Mouse (Mus musculus): ENCODE results near the gene Iffo2.
"Not testable (repeated sequence)": the region's sequence is repeated elsewhere in the genome, so short reads cannot be mapped to it uniquely, and the experiment has no call there.

Gene Iffo2

GRCm38 (mm10) chr4:139530248-139530647 lies at the start of gene Iffo2:
Gene Iffo2, plus strand, starts transcription at chr4:139530548.
- DNase-seq = not testable (repeated sequence)

DNA sequence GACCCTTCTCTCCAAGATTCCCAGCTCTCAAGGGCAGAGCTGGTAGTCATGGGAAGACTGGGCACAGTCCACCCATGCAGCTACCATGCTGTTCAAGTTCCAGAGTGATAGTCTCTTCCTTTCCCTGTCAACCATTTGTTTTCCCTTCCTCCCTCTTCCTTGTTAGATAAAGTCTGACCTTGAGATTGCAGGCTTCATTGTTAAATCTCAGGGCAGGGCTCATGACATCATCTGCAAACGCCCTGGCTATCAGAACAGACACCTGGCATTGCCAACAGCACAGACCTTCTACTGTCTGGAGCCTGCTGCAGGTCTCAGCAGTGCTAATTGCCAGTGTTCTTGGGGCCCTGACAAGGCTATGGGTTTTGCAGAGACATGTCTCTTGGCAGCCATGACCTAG lies 48.9 kb upstream of the Iffo2 start:
- DNase-seq = no peak

- no peak for DNase-seq
Observed at GRCm38 (mm10) chr4:139483461-139484105, 46.8 kb upstream of the Iffo2 start.

DNA sequence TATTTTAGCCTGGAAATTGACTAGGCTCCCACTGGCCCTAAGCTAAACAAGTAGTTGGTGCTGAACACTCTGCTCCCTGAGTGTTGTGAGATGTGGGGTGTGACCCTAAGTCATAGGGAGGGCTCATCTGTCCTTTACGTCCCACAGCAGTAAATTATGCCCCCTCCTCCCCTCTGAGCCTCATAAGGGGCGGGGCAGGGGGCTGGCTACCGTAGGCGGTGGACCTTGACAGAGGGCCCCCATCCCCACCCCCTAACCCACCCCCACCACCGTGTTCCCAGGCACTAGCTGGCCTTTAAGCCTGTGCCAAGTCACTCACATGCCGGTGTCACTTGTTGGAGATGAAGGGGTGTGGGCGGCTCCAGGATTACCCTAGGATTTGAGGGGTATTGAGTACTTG lies 45.9 kb upstream of the Iffo2 start:
- no peak for DNase-seq

DNA sequence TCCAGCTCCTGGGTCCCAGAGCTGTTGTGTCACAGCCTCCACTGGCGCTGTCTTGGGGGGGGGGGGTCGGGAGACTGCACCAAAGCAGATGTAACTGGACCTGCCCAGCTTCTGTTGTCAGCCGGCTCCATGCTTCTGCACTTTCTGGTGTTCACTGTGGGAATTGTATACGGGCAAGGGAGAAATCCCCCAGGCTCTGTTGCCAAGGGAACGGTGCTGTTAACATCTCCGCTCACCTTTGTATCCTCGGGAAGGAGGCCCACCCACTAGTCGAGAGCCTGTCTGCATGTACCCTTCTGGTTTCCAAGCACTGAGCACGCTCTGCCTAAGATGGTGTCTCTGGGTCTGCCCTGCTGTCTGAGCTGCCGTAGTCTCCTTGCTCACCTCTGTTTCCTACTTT lies 43.3 kb upstream of the Iffo2 start:
- no peak for DNase-seq

DNA sequence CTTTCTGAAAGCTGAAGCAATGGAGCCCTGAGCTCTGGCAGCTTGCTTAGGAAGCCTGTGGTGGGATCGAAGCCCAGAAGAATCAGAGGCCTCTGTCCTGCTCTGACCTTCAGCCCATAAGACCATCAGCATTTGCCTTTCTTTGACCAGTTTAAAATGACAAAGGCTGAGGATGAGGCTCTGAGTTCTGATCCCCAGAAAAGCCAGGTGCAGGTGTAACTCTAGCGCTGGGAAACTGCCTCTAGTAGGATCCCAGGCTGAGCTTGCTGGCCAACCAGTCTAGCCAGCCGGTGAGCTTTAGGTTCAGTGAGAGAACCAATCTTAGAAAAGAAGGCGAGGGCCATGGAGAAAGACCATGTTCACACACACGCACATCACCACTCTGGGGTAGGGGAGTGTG lies 42.0 kb upstream of the Iffo2 start:
- DNase-seq = no peak

DNA sequence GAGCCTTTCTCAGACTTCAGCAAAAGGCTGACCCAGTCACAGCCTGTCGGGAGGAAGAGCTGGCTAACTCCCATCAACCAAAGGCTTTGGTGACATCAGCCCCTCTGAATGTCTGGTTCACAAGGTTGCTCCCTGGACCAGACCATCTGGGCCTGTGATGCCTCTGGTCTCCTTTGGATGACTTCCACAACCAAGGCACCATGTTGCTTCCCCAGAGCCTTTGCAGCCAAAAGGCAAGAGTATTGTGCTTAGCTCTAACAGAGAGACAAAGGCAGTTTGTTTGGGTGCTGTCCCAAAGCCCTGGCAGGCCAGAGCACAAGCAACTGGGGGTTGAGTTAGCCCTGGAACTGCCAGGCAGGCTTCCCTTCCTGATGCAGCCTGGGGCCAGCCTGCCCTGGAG lies 40.4 kb upstream of the Iffo2 start:
- DNase-seq = no peak

DNA sequence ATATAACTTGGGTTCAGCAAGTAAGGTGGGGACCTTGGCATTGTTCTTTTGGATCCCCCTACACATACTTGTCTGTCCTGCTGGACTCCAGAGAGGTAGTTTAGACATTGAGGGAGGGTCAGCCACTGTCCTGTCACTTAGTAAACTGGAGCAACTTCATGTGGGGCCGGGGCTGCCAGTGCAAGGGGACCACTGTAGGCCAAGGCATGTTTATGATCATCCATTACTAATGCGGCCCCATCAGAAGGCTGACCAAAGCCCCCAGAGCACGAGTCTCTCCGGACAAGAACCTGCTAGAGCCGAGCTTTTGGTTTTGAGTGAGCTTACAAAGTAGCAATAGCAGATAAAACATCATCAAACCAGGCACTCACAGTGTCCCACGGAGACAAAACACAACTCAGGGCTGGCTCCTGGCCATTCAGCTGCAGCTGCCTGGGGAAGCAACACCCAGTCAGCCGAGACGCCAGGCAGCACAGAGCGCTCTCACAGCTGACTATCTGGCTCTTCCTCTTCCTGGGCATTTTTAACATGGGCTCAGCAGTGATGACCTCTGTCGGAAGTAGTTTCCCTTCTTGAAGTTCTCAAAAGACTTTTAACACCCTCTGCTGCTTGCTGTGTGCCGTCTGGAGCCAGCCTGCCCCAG lies 39.8 kb upstream of the Iffo2 start:
- no peak for DNase-seq

DNA sequence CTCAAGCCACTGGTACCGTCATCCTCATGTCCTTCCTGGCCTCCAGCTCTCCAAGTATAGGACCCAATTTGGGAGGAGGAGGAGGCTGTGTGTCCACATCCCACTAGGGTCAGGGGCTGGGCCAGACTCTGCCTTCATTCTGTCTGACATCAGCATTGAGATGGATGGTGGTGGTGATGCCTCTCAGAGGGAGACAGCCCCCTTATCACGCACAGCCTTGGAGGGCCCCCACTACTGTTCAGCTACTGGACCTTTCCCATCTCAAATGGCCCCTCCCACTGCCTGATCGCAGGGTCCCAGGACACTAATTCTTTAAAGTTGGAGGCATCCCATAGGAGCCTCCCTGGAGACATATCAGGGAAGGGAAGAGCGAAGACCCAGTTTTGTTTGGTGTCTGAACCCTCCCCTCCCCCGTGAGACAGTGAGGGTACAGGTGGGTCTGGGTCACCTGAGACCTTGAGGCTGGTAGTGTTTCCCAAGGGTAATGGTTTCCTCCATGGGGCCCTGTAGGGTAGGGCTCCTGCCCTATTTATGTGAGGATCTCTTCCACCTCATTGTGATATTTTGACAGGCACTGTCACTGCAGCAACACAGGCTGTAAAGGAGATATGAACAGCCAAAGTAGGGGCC lies 38.7 kb upstream of the Iffo2 start:
- DNase-seq = no peak

- DNase-seq = no peak
Observed at GRCm38 (mm10) chr4:139492258-139492833, 38.0 kb upstream of the Iffo2 start.

- DNase-seq = no peak
Observed at GRCm38 (mm10) chr4:139493227-139494025, 36.9 kb upstream of the Iffo2 start.

DNA sequence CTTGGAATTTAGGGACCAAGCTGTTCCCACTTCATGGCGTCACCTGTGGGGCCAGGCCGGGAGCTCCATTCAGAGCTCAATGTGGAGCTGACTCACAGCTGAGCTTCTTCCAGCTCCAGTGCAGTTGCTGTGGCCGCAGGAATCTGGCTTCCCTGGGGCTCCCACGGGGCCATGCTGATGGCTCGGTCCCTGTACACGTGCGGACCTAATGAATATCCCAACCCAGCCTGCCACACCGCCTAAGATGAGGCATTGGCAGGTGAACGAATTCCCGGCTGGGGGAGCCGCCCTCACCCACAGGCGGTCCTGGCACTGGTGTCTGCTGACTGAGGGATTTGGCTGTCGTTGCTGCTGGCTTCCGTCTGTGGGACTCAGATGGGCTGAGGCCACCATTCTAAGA lies 29.5 kb upstream of the Iffo2 start:
- no peak for DNase-seq

GRCm38 (mm10) chr4:139501702-139502101 lies 28.6 kb upstream of the Iffo2 start:
- DNase-seq = no peak

DNA sequence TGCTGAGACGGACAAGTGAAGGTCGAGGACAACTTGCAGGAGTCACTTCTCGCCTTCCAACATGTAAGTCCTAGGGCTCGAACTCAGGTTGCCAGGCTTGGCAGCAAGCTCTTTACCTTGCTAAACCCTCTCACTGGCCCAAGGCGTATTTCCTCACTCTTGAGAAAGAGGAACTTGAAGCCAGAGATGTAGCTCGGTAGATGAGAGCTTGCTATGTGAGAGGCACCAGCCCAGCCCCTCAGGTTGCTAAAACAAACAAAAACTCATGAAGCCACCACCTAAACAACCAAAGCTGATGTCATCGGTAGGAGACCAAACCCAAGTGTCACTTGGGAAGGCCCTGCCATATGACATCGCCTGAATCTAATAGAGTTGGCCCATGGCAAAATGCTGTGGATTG lies 26.4 kb upstream of the Iffo2 start:
- no peak for DNase-seq

- DNase-seq = no peak
Observed at GRCm38 (mm10) chr4:139505716-139506115, 24.6 kb upstream of the Iffo2 start.

DNA sequence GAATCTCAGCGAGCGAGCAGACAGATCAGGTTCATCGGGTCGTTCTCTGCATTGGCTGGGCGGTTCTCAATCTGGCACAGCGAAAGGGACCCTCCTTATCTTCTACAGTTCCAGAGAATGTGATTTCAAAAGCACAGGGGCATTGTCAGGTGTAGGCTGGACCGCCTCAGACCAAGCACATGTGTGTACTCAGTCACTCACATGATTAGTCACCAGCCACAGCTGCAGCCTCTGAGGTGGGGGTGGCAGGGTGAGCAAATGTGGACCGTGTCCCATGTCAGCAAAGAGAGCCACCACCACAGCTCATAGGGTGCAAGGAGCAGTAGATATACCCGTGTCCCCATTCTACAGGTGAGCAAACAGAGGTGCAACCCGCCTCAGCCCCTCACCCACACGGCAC lies 23.6 kb upstream of the Iffo2 start:
- no peak for DNase-seq

GRCm38 (mm10) chr4:139509069-139509468 lies 21.3 kb upstream of the Iffo2 start:
- DNase-seq = no peak

- DNase-seq = no peak
Observed at GRCm38 (mm10) chr4:139511557-139511956, 18.8 kb upstream of the Iffo2 start.

GRCm38 (mm10) chr4:139512985-139513384 lies 17.4 kb upstream of the Iffo2 start:
- DNase-seq = no peak

- DNase-seq = no peak
Observed at GRCm38 (mm10) chr4:139519221-139519620, 11.1 kb upstream of the Iffo2 start.

- DNase-seq = no peak
Observed at GRCm38 (mm10) chr4:139521926-139522325, 8.4 kb upstream of the Iffo2 start.

DNA sequence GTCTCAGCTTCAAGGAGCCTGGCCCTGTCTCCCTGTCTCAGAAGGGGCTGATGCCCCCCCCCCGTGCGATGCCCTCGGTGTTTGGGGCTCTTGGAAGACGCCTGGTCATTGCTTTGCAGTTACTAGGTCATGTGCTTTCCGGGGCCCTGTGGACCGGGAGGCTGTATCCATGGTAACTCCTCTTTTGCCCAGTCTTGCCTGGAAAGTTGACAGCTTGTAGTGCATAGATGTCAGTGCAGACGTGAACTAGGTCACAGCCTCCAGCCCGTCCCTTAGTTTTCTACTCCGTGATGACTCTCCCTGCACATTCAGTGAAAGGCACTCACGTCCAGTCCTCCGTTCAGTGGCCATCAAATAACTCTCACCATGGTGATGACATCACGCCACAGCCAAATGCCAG lies 3.9 kb upstream of the Iffo2 start:
- DNase-seq = no peak

GRCm38 (mm10) chr4:139532081-139532480 lies 1.7 kb downstream of the Iffo2 start:
- DNase-seq = no peak
